Mouse (Mus musculus): Measurements from ENCODE around the gene Asb7. TPM values are rescaled to one million over a fixed set of nuclear protein-coding genes. Genes with fewer than 3 reads are reported as not detected.

Asb7 gene
- 9.5 and 9.8 TPM in 2 replicates for polyA plus RNA-seq (2015; fragmentation: Nextera tagmentation; extraction: Ambion mirVana)

DNA sequence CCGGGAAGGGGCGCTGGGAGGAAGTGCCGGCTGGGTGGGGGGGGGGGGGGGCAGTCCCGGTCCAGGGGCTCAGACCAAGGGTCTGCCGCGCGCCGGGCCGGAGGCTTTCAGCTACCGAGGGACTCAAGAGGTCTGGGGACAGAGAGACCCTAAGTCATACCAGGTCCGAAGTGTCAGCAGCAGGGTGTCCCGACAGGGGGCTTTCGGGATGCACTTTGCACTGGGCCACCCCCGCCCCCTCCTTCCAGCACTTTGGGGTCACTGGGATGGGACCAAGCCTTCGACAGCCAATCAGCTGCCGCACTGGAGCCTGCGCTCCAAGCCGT is at the start of gene Asb7:
Asb7 (minus strand) TSS at position 303 of the 326 bp plus-strand sequence.
- DNase-seq (ENCODE audit: low spot score) = no peak

- DNase-seq (ENCODE audit: low spot score) = no peak
Observed at GRCm38 (mm10) chr7:66737418-66737817, 48.0 kb upstream of the Asb7 start.

DNA sequence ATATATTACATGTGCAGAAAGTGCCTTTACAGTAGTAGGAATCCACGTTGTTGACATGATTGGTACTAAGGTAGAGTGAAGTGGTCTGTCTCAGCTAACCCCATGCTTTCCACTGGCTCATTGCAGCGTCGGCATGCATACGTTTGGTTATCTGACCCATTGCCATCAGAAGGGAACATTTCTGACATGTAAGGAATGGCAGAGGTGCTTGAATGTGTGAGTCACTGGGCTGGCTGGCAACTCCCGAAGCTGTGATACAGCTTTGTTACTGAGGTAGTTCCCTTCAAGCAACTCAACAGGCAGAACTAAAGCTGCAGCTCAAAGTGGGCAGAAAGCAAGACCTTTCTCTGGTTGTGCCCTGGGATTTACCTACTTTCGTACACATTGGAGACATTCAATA is 45.6 kb upstream of the Asb7 start:
- no peak for DNase-seq (ENCODE audit: low spot score)

GRCm38 (mm10) chr7:66734466-66734865 is 45.1 kb upstream of the Asb7 start:
- no peak for DNase-seq (ENCODE audit: low spot score)

DNA sequence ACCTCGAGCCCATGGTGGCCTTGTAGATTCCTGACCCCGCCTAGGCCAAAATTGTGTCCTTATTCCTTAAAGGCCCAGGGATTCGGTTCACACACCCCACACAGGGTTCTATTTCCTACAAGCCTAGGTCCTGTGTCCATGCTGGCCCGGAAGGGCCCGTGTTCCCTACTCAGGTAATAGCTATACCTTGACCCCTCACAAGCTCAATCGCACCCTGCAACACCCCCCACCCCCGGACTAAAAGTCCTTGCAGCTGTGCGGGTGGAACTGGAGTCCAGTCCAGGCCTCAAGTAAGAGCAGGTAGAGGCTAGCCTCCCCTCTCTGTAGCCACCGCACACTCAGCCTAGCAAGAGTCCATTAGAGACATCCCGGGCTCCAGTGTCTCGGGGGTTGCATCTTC is 44.5 kb upstream of the Asb7 start:
- no peak for DNase-seq (ENCODE audit: low spot score)

GRCm38 (mm10) chr7:66733431-66733830 is 44.0 kb upstream of the Asb7 start:
- DNase-seq (ENCODE audit: low spot score) = no peak

GRCm38 (mm10) chr7:66729232-66729631 is 39.8 kb upstream of the Asb7 start:
- no peak for DNase-seq (ENCODE audit: low spot score)

GRCm38 (mm10) chr7:66728072-66728471 is 38.7 kb upstream of the Asb7 start:
- no peak for DNase-seq (ENCODE audit: low spot score)

- DNase-seq (ENCODE audit: low spot score) = peak; percentile 49
Observed at GRCm38 (mm10) chr7:66724954-66725353, 35.6 kb upstream of the Asb7 start.

GRCm38 (mm10) chr7:66724514-66724913 is 35.1 kb upstream of the Asb7 start:
- DNase-seq (ENCODE audit: low spot score) = no peak

DNA sequence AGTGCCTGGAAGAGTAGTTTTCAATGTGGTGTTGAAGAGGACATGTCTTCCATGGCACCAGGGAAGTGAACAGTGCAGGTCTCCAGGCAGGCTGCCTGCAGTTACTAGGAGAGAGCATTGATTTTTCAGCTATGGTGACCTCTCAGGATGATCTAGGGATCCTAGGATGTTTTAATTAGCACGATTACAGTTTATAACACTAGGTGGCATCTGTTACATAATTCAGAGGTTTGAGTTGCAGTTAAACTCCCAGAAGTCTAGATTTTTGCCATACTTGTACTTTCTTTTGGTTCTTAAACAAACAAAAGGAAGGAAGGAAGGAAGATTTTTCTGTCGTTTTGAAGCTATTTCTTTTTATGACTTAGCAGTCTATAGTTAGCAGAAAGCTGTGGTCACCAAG is 21.8 kb upstream of the Asb7 start:
- no peak for DNase-seq (ENCODE audit: low spot score)

- no peak for DNase-seq (ENCODE audit: low spot score)
Observed at GRCm38 (mm10) chr7:66704631-66705030, 15.2 kb upstream of the Asb7 start.

DNA sequence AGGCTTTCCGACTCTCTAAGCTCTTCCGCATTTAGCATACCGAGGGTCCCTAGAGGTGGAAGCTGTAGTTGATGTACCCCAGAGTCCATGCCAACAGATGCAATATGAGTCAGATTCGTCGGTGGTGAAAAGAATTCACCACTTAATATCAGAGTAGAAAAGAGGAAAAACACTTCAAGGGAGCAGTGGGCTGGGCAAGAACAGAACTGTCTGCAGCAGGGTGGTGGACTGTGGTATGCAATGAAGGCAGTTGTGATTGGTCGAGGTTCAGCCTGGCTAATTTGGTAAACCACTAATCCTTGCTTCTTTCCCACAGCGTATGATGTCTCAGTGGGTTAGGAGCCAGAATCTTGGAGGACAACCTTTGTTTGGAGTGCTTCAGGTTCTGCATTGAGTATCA is 13.3 kb upstream of the Asb7 start:
- no peak for DNase-seq (ENCODE audit: low spot score)

GRCm38 (mm10) chr7:66694467-66694866 is 5.1 kb upstream of the Asb7 start:
- DNase-seq (ENCODE audit: low spot score) = no peak

DNA sequence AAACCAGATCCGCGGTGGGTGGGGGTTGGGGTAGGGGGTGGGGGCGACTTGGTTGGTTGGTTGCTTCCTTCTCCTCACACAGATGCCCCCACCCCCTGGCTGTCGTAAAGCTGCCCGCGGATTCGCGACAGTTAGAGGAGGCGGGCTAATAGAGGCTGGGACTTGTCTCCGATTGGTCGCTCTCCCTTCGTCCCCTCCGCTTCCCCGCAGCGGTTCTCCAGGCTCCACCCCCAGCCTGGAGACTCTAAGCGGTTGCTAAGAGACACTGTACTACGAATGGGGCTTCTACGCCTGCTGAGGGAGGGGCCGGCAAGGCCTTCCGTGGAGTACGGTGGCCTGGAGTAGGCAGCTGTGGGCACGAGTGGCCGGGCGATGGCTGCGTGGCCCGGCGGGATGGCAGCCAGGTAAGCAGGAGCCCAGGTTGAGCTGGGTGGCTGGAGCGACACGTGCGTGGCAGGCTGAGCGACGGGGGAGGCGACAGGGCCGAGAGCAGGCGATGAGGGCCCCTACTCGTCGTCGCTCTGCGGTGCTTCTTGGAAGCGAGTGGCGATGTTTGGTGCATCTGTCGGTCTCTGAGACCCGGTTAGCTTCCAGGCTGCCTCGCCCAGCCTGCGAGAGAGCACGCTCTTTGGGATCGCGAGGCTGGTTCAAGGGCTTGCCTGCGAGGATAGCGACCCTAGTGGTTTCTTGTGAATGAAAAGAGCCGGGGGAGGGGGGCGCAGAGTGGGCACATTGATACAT is 394 bp upstream of the Asb7 start, which contains the start of gene Lins1:
Lins1 (plus strand) TSS at position 270 of the 741 bp plus-strand sequence.
- peak; percentile 99 for DNase-seq (ENCODE audit: low spot score)

- DNase-seq (ENCODE audit: low spot score) = no peak
Observed at GRCm38 (mm10) chr7:66688721-66689120, 675 bp downstream of the Asb7 start.

DNA sequence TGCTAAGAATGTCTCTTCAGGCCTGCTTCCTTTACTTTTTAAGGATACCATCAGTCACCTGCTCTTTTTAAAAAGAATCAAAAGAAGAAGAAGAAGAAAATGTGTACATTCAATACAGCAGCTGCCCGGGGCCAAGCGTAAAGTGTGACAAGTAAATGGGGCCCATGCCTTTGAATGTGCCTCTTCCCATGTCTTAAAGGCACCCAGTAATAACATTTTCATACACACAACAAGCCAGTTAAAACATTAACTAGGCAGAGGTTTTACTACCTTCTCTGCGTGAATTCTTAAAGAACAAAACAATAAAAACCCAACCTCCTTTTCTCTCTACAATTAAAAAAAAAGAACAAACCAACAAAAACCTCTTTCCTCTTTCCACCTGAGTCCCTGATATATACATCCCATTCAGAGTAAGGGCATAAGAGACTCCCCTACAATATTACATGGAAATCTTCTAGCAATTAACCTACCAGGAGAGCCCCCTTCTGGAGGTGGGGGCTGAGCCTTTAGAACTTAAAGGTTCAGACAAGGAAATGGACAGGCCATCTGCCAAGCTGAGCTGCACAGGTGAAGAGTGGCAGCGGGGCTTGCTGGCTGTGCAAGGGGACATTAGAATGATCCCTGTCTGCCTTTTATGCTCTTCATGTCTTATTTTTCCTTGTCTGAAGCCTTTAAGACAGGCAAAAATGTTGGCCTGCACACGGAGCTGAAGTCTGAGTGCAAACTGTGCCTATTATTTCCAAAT is 7.1 kb downstream of the Asb7 start:
- no peak for DNase-seq (ENCODE audit: low spot score)

DNA sequence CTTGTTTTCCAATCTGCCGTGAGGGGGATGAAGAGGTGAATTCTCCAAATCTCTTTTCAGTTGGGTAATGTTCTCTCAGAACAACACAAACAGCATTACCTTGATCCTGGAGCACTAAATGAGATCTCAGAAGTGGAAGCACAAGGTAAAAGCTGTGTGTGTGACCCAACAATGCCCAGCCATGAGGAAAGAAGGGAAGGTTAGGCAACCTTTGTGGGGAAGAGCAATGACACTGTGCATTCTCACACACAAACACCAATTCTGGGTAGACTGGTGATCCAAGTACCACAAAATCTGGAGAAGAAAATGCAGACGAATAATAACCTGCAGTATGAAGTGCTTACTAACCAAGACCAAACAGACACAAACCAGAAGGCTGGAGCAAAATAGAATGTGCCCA is 13.6 kb downstream of the Asb7 start:
- DNase-seq (ENCODE audit: low spot score) = no peak

DNA sequence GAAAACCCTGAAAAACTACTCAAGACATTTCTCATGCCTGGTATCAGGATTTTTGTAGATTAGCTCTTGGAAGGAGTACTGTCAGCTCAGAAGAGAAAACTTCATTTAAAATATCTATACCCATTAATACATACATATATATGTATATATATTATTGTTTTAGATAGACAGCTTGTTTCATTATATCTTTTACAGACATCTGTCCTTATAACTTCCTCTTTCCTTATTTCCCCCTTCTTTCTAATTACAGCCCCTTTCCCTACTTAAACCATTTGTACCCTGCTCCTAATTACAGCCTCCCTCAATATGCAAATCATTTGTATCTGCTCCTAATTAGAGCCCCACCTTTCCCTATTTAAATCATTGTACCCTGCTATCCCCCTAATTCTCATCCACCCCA is 22.3 kb downstream of the Asb7 start:
- no peak for DNase-seq (ENCODE audit: low spot score)

GRCm38 (mm10) chr7:66663548-66663947 is 25.8 kb downstream of the Asb7 start:
- no peak for DNase-seq (ENCODE audit: low spot score)

GRCm38 (mm10) chr7:66661572-66661971 is 27.8 kb downstream of the Asb7 start:
- peak; percentile 75 for DNase-seq (ENCODE audit: low spot score)

DNA sequence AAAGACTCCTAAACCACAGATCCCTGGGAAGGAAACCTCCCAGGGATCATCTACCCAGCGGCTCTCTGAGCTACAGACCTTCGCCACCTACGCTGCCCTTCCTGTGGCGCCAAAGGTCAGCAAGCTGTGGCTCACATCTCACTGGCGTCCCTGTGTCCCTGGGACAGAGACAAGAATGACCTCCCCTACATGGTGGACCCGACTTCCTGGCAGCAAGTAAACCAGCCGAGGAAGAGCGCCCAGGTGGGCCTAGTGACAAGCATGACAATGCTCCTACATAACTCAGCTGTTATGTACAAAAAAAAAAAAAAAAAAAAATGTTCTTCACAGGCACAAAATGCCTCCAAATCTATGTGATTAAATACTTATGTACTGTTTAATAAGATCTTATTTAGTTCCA is 28.4 kb downstream of the Asb7 start:
- no peak for DNase-seq (ENCODE audit: low spot score)

GRCm38 (mm10) chr7:66660291-66660690 is 29.1 kb downstream of the Asb7 start:
- no peak for DNase-seq (ENCODE audit: low spot score)

All from thymus, postnatal 0 days (tissue).